Mouse (Mus musculus): Measurements from ENCODE around the gene Ptpre. TPM values are rescaled to one million over a fixed set of nuclear protein-coding genes. Genes with fewer than 3 reads are reported as not detected.
"Not testable (repeated sequence)": the region's sequence is repeated elsewhere in the genome, so short reads cannot be mapped to it uniquely, and the experiment has no call there.

Ptpre gene
- polyA plus RNA-seq, 1 experiment from 2014 or later, result 3.1 TPM

DNA sequence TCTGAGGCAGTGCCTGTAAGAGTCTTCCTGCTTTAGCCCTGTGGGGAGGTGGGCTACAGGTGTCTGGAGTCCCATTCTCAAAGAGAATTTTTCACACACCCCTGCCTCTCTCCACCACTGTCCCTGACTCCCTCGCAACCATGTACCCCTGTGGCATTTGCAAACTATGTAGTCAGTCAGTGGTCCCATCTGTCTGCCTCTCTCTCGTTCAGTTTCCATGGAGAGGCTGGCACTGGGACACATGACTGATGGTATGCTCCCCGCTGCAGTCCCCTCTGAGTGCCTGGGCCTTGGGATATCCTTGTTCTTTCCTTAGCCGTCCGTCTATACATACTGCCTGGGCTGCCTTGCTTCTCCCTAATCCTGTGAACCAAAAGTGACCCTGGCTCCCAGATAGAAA is 28.7 kb downstream of the Ptpre start:
- Histone ChIP-seq H3K4me1 (ENCODE audit: control insufficient read depth, insufficient read depth, low read length) (no peaks in the 10 kb centered on the region), H3K27ac (ENCODE audit: low read length) (no peak overlapping the region), H3K4me2 (ENCODE audit: low read depth, low read length) (no peak overlapping the region), H3K9ac (ENCODE audit: low read length) (no peak overlapping the region), H3K9me3 (replicated peaks; ENCODE audit: control insufficient read depth, low read length) (no peaks in the 10 kb centered on the region), H3K27me3 (ENCODE audit: control insufficient read depth, insufficient read depth, low read length) (no peaks in the 10 kb centered on the region), H3K36me3 (ENCODE audit: control insufficient read depth, insufficient read depth, low read length) (no peaks in the 10 kb centered on the region), H3K4me3 (replicated peaks; ENCODE audit: low read length) (no peak overlapping the region)
- no peak for ATAC-seq (ENCODE audit: insufficient read depth, low FRiP score)
- 76% methylated on average over 5 of the region's 5 CpGs for WGBS

DNA sequence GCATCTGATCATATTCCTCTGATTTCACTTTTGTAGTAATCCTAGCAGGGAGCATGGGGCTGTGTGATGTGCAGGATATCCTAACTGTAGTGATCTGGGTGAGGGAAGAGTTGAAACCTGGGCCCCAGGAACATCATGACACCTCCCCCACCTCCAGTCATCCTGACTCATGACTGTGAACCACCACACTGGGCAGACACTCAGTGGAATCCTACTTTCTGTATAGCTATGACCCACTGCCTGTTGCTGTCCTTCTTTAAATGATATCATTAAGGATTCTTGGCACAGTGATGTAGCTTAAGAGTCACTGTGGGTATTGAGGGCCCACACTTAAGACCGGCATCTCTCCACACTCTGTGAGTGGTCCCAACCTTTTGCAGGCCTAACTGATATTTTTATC is 30.3 kb downstream of the Ptpre start:
- H3K9ac ChIP-seq (ENCODE audit: low read length), result no peak overlapping the region
- H3K4me1 ChIP-seq (ENCODE audit: control insufficient read depth, insufficient read depth, low read length), result peaks cover 5% of the 10 kb centered on the region; the same call in 1 of the 2 replicates
- no peaks in the 10 kb centered on the region for H3K9me3 ChIP-seq (replicated peaks; ENCODE audit: control insufficient read depth, low read length)
- no peak overlapping the region for H3K27ac ChIP-seq (ENCODE audit: low read length)
- no peaks in the 10 kb centered on the region for H3K36me3 ChIP-seq (ENCODE audit: control insufficient read depth, insufficient read depth, low read length)
- no peak overlapping the region for H3K4me3 ChIP-seq (replicated peaks; ENCODE audit: low read length)
- 77% methylated on average over 1 of the region's 1 CpGs for WGBS
- no peak for ATAC-seq (ENCODE audit: insufficient read depth, low FRiP score)
- no peaks in the 10 kb centered on the region for H3K27me3 ChIP-seq (ENCODE audit: control insufficient read depth, insufficient read depth, low read length)
- H3K4me2 ChIP-seq (ENCODE audit: low read depth, low read length), result no peak overlapping the region

DNA sequence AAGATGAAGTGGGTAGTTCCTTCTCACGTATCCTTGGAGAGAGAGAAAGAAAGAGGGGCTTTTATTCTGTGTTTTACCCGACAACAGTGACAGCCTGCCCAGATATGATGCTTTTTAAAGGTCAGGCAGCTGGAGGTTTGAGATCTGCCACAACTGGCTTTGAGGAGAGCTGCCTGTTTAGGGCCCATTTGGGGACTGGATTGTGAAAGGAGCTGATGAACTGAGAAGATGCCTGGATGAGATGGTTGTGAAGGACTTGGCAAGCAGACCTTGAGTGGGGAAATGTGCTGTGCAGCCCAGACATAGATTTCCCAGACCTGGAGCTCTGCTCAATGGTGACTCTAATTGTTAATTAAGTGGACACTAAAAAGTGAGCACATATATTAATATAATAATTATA is 31.3 kb downstream of the Ptpre start:
- peaks cover 5% of the 10 kb centered on the region; the same call in 1 of the 2 replicates for H3K4me1 ChIP-seq (ENCODE audit: control insufficient read depth, insufficient read depth, low read length)
- H3K36me3 ChIP-seq (ENCODE audit: control insufficient read depth, insufficient read depth, low read length), result no peaks in the 10 kb centered on the region
- H3K9ac ChIP-seq (ENCODE audit: low read length), result no peak overlapping the region
- whole genome bisulfite sequencing, result 70% methylated on average over 2 of the region's 2 CpGs
- no peaks in the 10 kb centered on the region for H3K9me3 ChIP-seq (replicated peaks; ENCODE audit: control insufficient read depth, low read length)
- no peak overlapping the region for H3K4me2 ChIP-seq (ENCODE audit: low read depth, low read length)
- H3K27me3 ChIP-seq (ENCODE audit: control insufficient read depth, insufficient read depth, low read length), result no peaks in the 10 kb centered on the region
- ATAC-seq (ENCODE audit: insufficient read depth, low FRiP score), result no peak
- H3K4me3 ChIP-seq (replicated peaks; ENCODE audit: low read length), result no peak overlapping the region
- H3K27ac ChIP-seq (ENCODE audit: low read length), result no peak overlapping the region

DNA sequence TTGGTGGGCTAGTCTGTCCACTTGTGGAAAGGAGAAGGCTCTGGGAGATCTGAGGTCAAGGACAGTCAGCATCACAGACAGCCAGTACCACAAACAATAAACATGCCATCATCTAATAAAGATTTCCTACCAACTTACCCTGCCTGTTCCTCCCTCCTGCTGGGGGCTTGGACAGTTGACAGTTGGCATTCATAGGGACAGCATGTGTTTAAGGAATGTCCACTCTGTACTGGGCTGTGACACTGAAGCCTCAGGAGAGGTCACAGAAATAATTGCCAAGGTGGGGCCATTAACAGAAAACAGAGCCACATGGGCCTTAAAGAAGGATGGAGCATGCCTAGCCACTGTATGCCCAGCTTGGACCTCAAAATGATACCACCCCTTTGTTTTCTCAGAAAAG is 34.1 kb downstream of the Ptpre start:
- Histone ChIP-seq H3K27ac (ENCODE audit: low read length) (peak overlapping the region; percentile 60), H3K4me3 (replicated peaks; ENCODE audit: low read length) (no peak overlapping the region)
- ATAC-seq (ENCODE audit: insufficient read depth, low FRiP score), result no peak

DNA sequence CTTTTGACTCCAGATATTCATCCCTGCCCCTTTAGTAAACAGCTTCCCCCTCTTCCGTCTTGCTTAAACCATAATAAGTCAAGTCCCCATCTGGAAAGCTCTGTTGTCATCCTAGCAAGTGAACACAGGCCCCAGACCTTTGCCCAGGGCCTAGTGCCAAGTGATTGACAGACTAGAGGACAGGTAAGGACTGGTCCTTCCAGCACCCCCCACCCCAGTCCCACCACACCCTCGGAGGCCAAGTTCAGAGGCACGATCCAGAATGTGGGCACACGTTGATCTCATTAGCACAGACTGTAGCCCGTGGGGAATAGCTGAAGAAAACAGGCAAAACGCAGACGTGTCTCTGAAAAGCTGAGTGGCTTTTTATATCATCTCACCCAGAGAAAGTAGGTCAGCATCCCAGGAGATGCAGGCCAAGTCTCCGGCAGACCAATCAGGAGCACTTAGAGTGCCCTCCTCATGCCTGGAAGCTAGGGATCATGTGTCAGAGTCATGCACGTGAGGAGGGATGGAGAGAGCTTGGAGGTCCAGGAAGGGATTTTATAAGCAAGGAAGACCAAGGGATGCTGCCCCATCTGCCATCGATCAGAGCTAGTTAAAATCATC is 34.8 kb downstream of the Ptpre start:
- Histone ChIP-seq H3K4me1 (ENCODE audit: control insufficient read depth, insufficient read depth, low read length) (peaks cover 5% of the 10 kb centered on the region; the same call in 1 of the 2 replicates), H3K36me3 (ENCODE audit: control insufficient read depth, insufficient read depth, low read length) (no peaks in the 10 kb centered on the region), H3K9ac (ENCODE audit: low read length) (no peak overlapping the region), H3K9me3 (replicated peaks; ENCODE audit: control insufficient read depth, low read length) (no peaks in the 10 kb centered on the region), H3K27me3 (ENCODE audit: control insufficient read depth, insufficient read depth, low read length) (no peaks in the 10 kb centered on the region), H3K4me3 (replicated peaks; ENCODE audit: low read length) (no peak overlapping the region), H3K27ac (ENCODE audit: low read length) (peak overlapping the region; percentile 61), H3K4me2 (ENCODE audit: low read depth, low read length) (no peak overlapping the region)
- peak; percentile 75; the same call in 1 of the 2 replicates for ATAC-seq (ENCODE audit: insufficient read depth, low FRiP score)
- WGBS, result 43% methylated on average over 10 of the region's 10 CpGs

More for the DNA sequence above, 34.1 kb downstream of the Ptpre start:
- Histone ChIP-seq H3K4me2 (ENCODE audit: low read depth, low read length) (no peak overlapping the region), H3K9ac (ENCODE audit: low read length) (no peak overlapping the region), H3K36me3 (ENCODE audit: control insufficient read depth, insufficient read depth, low read length) (no peaks in the 10 kb centered on the region), H3K4me1 (ENCODE audit: control insufficient read depth, insufficient read depth, low read length) (peaks cover 5% of the 10 kb centered on the region; the same call in 1 of the 2 replicates), H3K27me3 (ENCODE audit: control insufficient read depth, insufficient read depth, low read length) (no peaks in the 10 kb centered on the region), H3K9me3 (replicated peaks; ENCODE audit: control insufficient read depth, low read length) (no peaks in the 10 kb centered on the region)

DNA sequence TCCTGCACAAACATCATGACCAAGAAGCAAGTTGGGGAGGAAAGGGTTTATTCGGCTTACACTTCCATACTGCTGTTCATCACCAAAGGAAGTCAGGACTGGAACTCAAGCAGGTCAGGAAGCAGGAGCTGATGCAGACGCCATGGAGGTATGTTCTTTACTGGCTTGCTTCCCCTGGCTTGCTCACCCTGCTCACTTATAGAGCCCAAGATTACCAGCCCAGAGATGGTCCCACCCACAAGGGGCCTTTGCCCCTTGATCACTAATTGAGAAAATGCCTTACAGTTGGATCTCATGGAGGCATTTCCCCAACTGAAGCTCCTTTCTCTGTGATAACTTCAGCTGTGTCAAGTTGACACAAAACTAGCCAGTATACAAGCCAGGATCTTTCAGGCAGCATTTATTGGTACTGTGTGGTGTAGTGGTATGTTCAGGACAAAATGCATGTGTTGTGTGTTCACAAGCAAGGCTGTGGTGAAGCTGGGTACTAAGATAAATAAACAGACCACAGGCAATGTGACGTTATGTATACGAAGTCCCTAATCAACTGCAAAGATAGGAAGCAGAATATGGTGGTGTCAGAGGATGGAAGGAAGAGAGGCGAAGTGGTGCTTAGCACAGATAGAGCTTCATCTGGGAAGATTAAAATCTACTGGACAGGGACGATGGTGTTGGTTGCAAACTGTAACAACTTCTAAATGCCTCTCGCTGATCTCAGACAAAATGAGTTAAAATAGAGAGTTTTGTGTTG is 38.2 kb downstream of the Ptpre start:
- WGBS, result 66% methylated on average over 7 of the region's 7 CpGs
- not testable (repeated sequence) for H3K9me3 ChIP-seq (replicated peaks; ENCODE audit: control insufficient read depth, low read length); H3K4me3 ChIP-seq (replicated peaks; ENCODE audit: low read length); ATAC-seq (ENCODE audit: insufficient read depth, low FRiP score); H3K36me3 ChIP-seq (ENCODE audit: control insufficient read depth, insufficient read depth, low read length); H3K27ac ChIP-seq (ENCODE audit: low read length); H3K9ac ChIP-seq (ENCODE audit: low read length); H3K27me3 ChIP-seq (ENCODE audit: control insufficient read depth, insufficient read depth, low read length); H3K4me2 ChIP-seq (ENCODE audit: low read depth, low read length); H3K4me1 ChIP-seq (ENCODE audit: control insufficient read depth, insufficient read depth, low read length)

DNA sequence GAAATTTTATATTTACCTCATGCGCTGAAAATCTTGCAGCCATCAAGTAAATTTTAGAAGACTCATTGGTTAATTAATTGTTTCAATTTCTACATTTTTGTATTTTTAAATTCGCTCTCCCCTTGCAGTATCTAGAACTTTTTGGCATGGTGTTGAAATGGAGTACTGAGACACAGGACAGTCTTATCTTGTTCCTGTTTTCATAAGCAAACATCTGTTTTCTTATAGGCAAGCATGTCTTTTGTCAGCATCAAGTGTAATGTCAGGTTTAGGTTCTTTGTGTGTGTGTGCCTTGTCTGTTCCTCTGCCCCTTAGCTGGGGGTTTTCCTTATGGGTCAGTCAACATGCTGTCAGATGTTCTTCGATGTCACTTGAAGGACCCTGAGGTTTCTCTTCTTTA is 39.0 kb downstream of the Ptpre start:
- H3K27me3 ChIP-seq (ENCODE audit: control insufficient read depth, insufficient read depth, low read length), result no peaks in the 10 kb centered on the region
- no peak for ATAC-seq (ENCODE audit: insufficient read depth, low FRiP score)

DNA sequence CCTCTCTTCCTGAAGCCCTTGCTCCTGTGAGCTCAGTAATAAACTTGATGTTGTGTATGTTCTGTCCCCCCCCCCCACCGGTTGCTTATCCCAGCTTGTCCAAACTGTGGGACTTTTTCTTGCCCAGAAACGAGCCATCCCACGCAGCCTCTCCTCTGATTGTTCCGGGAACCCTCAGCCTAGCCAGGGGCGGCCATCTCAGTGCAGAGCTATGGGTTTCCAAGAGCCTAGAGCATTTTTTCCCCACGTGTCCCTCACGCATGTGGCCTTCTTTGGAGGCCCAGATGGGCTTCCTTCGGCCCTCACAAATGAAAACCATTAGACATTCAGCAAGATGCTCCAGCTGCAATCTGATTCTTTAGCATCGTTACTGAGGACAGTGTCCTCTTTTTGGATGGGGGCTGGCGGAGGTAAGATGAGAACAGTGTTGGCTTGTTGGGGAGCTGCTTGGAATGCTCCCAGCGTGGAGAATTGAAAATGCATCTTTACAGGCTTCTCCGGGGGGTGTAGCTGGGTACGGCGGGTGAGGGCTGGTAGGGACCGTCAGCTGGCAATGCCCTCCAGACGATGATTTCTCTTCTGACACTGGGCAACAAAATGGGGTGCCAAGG is 41.5 kb downstream of the Ptpre start:
- Histone ChIP-seq H3K9ac (ENCODE audit: low read length) (no peak overlapping the region), H3K36me3 (ENCODE audit: control insufficient read depth, insufficient read depth, low read length) (no peaks in the 10 kb centered on the region), H3K9me3 (replicated peaks; ENCODE audit: control insufficient read depth, low read length) (no peaks in the 10 kb centered on the region), H3K27ac (ENCODE audit: low read length) (no peak overlapping the region), H3K4me2 (ENCODE audit: low read depth, low read length) (no peak overlapping the region), H3K4me3 (replicated peaks; ENCODE audit: low read length) (no peak overlapping the region), H3K27me3 (ENCODE audit: control insufficient read depth, insufficient read depth, low read length) (no peaks in the 10 kb centered on the region), H3K4me1 (ENCODE audit: control insufficient read depth, insufficient read depth, low read length) (no peaks in the 10 kb centered on the region)
- no peak for ATAC-seq (ENCODE audit: insufficient read depth, low FRiP score)
- 77% methylated on average over 16 of the region's 16 CpGs for WGBS

More for the DNA sequence above, 39.0 kb downstream of the Ptpre start:
- H3K9me3 ChIP-seq (replicated peaks; ENCODE audit: control insufficient read depth, low read length), result no peaks in the 10 kb centered on the region
- no peak overlapping the region for H3K4me3 ChIP-seq (replicated peaks; ENCODE audit: low read length)
- H3K36me3 ChIP-seq (ENCODE audit: control insufficient read depth, insufficient read depth, low read length), result no peaks in the 10 kb centered on the region
- no peak overlapping the region for H3K9ac ChIP-seq (ENCODE audit: low read length)
- no peak overlapping the region for H3K27ac ChIP-seq (ENCODE audit: low read length)
- WGBS, result 87% methylated on average over 3 of the region's 3 CpGs
- H3K4me1 ChIP-seq (ENCODE audit: control insufficient read depth, insufficient read depth, low read length), result peaks cover 5% of the 10 kb centered on the region; the same call in 1 of the 2 replicates
- H3K4me2 ChIP-seq (ENCODE audit: low read depth, low read length), result no peak overlapping the region

Measured in stomach, embryonic 16.5 days (tissue).